Comparison of ENCODE assay signal across 8 mouse cellular contexts in the genomic region with DNA sequence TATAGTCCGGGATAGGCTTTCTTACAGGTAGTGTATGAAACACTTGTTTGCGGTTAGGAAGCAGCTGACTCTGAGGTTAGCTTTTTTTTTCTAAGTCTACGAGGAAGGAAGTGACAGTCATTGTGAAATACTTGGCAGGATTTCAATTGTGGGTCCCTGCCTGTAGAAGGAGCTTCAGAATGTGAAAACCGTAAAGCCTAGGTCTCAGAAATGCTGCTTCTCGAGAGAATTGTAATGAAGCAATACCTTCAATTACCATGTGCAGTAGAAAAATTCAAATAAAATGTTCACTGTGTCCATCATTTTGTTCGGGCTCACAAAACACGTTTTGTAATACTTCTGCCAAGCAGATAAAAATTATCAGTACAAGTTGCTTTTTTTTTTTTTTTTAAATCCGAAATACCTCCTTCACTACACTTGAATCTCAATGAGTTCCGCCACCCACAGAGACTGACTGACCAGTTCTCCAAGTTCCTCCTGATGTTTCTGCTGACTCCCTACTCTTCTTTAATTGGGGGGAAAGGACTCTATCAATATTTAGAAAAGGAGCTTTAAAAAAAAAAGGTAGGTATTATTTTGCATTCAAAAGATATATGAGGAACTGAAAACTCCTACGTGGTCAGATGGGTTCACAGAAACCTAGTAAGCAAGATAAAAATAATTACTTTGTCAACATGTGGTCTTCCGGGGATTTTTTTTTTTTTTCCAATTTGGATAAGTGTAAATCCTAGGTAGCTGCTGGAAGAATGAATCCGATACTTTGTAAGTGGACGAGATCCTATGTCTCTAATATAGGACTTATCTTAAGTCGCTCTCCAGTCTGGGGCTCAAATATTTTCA. TPM values are rescaled to one million over a fixed set of nuclear protein-coding genes. Genes with fewer than 3 reads are reported as not detected.
DNase-seq lines count a peak whose midpoint lies in the region; ATAC-seq and TF ChIP-seq lines count a peak whose summit lies in the region.

No protein-coding gene starts in this region.

- no peak overlapping the region for H3ac ChIP-seq in myocyte (ENCODE audit: control insufficient read depth, insufficient read length)

- peak overlapping the region; percentile 75 for H3K4me2 ChIP-seq in heart, embryonic 16.5 days (ENCODE audit: low read depth, low read length)
- H3K4me2 ChIP-seq in liver, embryonic 11.5 days, result peak overlapping the region; percentile 78
- peak overlapping the region; percentile 89 for H3K4me2 ChIP-seq in myocyte (ENCODE audit: low read depth)

- peak; percentile 10 for DNase-seq in retina, embryonic 14.5 days (ENCODE audit: low spot score)
- DNase-seq in retina, postnatal 1 day, result no peak
- no peak for DNase-seq in liver, embryonic 11.5 days (ENCODE audit: low spot score)
- no peak for DNase-seq in cerebellum, postnatal 36 days
- no peak for DNase-seq in urinary bladder, adult 18-20 months (ENCODE audit: low spot score in 2 of 2)

- no peak for ATAC-seq in heart, embryonic 16.5 days (replicated peaks; ENCODE audit: extremely low read depth, insufficient read depth, low FRiP score)
- ATAC-seq in liver, embryonic 11.5 days (replicated peaks; ENCODE audit: low FRiP score), result no peak

- H3K9ac ChIP-seq in heart, embryonic 16.5 days (ENCODE audit: low read length), result peak overlapping the region; percentile 63
- no peak overlapping the region for H3K9ac ChIP-seq in liver, embryonic 11.5 days (ENCODE audit: low read depth, low read length)

- no peak for TF ChIP-seq POLR2A in myocyte (IDR thresholded peaks at IDR 0.05; ENCODE audit: insufficient read length, low read depth)

- H3K27ac ChIP-seq in brown adipose tissue, adult 24 weeks (replicated peaks; ENCODE audit: low read depth, low read length), result peak overlapping the region; percentile 96
- H3K27ac ChIP-seq in heart, embryonic 16.5 days (ENCODE audit: low read length), result peak overlapping the region; percentile 82
- H3K27ac ChIP-seq in liver, embryonic 11.5 days (ENCODE audit: low read depth, low read length), result peak overlapping the region; percentile 60; the same call in 1 of the 2 replicates

- H3K4me1 ChIP-seq in brown adipose tissue, adult 24 weeks (ENCODE audit: control insufficient read depth, insufficient read depth, insufficient read length, low read length), result no peaks in the 10 kb centered on the region; the same call in 1 of the 2 replicates
- H3K4me1 ChIP-seq in heart, embryonic 16.5 days (ENCODE audit: control insufficient read depth, insufficient read depth, low read length), result peaks cover 19% of the 10 kb centered on the region
- peaks cover 17% of the 10 kb centered on the region for H3K4me1 ChIP-seq in liver, embryonic 11.5 days (replicated peaks; ENCODE audit: control insufficient read depth, insufficient read depth, low read length)

- H3K4me3 ChIP-seq in brown adipose tissue, adult 24 weeks (ENCODE audit: insufficient read depth, low read depth, low read length), result peak overlapping the region; percentile 56
- peak overlapping the region; percentile 68 for H3K4me3 ChIP-seq in heart, embryonic 16.5 days (ENCODE audit: low read length)
- peak overlapping the region; percentile 60 for H3K4me3 ChIP-seq in liver, embryonic 11.5 days (ENCODE audit: low read depth, low read length)
- H3K4me3 ChIP-seq in myocyte, result peak overlapping the region; percentile 83

- peaks cover 11% of the 10 kb centered on the region for H3K79me2 ChIP-seq in myocyte (ENCODE audit: control insufficient read depth, insufficient read depth)

- H3K9me3 ChIP-seq in heart, embryonic 16.5 days (replicated peaks; ENCODE audit: control insufficient read depth, low read length), result no peaks in the 10 kb centered on the region
- H3K9me3 ChIP-seq in liver, embryonic 11.5 days (ENCODE audit: control insufficient read depth, low read length), result no peaks in the 10 kb centered on the region

- WGBS in heart, embryonic 16.5 days, result 33% methylated on average over 14 of the region's 14 CpGs
- 33% methylated on average over 14 of the region's 14 CpGs for WGBS in liver, embryonic 11.5 days

- H3K36me3 ChIP-seq in heart, embryonic 16.5 days (ENCODE audit: control insufficient read depth, insufficient read depth), result peaks cover 5% of the 10 kb centered on the region; the same call in 1 of the 2 replicates
- H3K36me3 ChIP-seq in liver, embryonic 11.5 days (ENCODE audit: control insufficient read depth, insufficient read depth, low read length), result peaks cover 8% of the 10 kb centered on the region
- no peaks in the 10 kb centered on the region for H3K36me3 ChIP-seq in myocyte (ENCODE audit: control insufficient read depth, insufficient read depth)

- no peaks in the 10 kb centered on the region; the same call in 1 of the 2 replicates for H3K27me3 ChIP-seq in heart, embryonic 16.5 days (ENCODE audit: control insufficient read depth, insufficient read depth, low read length)
- H3K27me3 ChIP-seq in liver, embryonic 11.5 days (replicated peaks; ENCODE audit: control insufficient read depth, insufficient read depth, low read length), result no peaks in the 10 kb centered on the region
- no peaks in the 10 kb centered on the region for H3K27me3 ChIP-seq in myocyte (ENCODE audit: control insufficient read depth, insufficient read depth, insufficient read length)

TF ChIP-seq in myocyte, 11 proteins besides CTCF, POLR2A, EP300 and RAD21:
- TF ChIP-seq CEBPB (IDR thresholded peaks at IDR 0.05; ENCODE audit: insufficient read depth, poor library complexity, severe bottlenecking) (peak; percentile 86; the same call in 1 of the 2 replicates), SRF (IDR thresholded peaks at IDR 0.05; ENCODE audit: control insufficient read depth, insufficient read length, low read depth) (no peak), USF1 (IDR thresholded peaks at IDR 0.05; ENCODE audit: low read depth) (no peak), POLR2AphosphoS2 (IDR thresholded peaks at IDR 0.05; ENCODE audit: insufficient read length, low read depth) (no peak)

RNA-seq across cellular contexts. Expression of gene Atp6v0a1, which starts 0.8 kb away (rescaled TPM):
- 26.1 and 26.7 TPM in 2 replicates for polyA plus RNA-seq in brown adipose tissue, adult 24 weeks (2012; ENCODE audit: insufficient read depth, insufficient read length, missing spikeins)
- polyA plus RNA-seq in heart, embryonic 16.5 days (2015; fragmentation: Nextera tagmentation; extraction: Ambion mirVana), result 50.7 and 53.6 TPM in 2 replicates
- 55.4 and 60.0 TPM in 2 replicates for polyA plus RNA-seq in liver, embryonic 11.5 days (2014; fragmentation: Nextera tagmentation; extraction: Ambion mirVana)
- polyA plus RNA-seq in myocyte (2012; fragmentation: generic; extraction: Trizol), result 45.0 TPM

RNA-seq across cellular contexts. Expression of gene Cavin1, which starts 37.7 kb away (rescaled TPM):
- 242 and 279 TPM in 2 replicates for polyA plus RNA-seq in brown adipose tissue, adult 24 weeks (2012; ENCODE audit: insufficient read depth, insufficient read length, missing spikeins)
- 428 and 460 TPM in 2 replicates for polyA plus RNA-seq in heart, embryonic 16.5 days (2015; fragmentation: Nextera tagmentation; extraction: Ambion mirVana)
- polyA plus RNA-seq in liver, embryonic 11.5 days (2014; fragmentation: Nextera tagmentation; extraction: Ambion mirVana), result 22.6 and 23.3 TPM in 2 replicates
- polyA plus RNA-seq in myocyte (2012; fragmentation: generic; extraction: Trizol), result 284 TPM

Comparison
In these comparisons a context has a peak if more than half of its experiments do, and no peak if none do; other contexts are left out.
1. RNA of gene Cavin1, which starts 37.7 kb away (polyA plus RNA-seq): 428 to 460 TPM in heart, embryonic 16.5 days, 284 TPM in myocyte (single experiment) and 242 to 279 TPM in brown adipose tissue, adult 24 weeks; 22.6 to 23.3 TPM in liver, embryonic 11.5 days; every median in the first group is over 10 times any median in the second.
2. Peak in every context shown above with its lines, with median percentiles within 50 percentile points of each other: H3K27ac ChIP-seq, H3K4me3 ChIP-seq and H3K4me2 ChIP-seq.